Mouse (Mus musculus) layer of hippocampus, adult 8-10 months (tissue): ENCODE data around the gene Olfr988. TPM values are rescaled to one million over a fixed set of nuclear protein-coding genes. Genes with fewer than 3 reads are reported as not detected.
"Not testable (repeated sequence)": the region's sequence is repeated elsewhere in the genome, so short reads cannot be mapped to it uniquely, and the experiment has no call there.

Source experiments
- DNase-seq, 2 experiments: peaks; one replicate each; pipeline ENCODE4 v3.0.0; 2022; ENCODE audit warnings: low spot score in 2 of 2
- total RNA-seq, 4 experiments: library from RNA; stranded (reverse); gene quantifications; 2 replicates each; pipeline ENCODE4 v1.2.4; 2022

Olfr988 gene
- not detected for total RNA-seq

GRCm38 (mm10) chr2:85363127-85363526 lies at the start of gene Olfr988:
Gene Olfr988 (minus strand): TSS chr2:85363227.
- not testable (repeated sequence) for DNase-seq

GRCm38 (mm10) chr2:85409369-85409768 lies 46.3 kb upstream of the Olfr988 start, which contains the start of gene Olfr992:
Gene Olfr992 (minus strand): TSS chr2:85409469.
- no peak for DNase-seq

GRCm38 (mm10) chr2:85339972-85340371 lies 23.1 kb downstream of the Olfr988 start:
- DNase-seq = no peak

GRCm38 (mm10) chr2:85339215-85339614 lies 23.8 kb downstream of the Olfr988 start, which contains the start of gene Olfr987:
Gene Olfr987 (minus strand): TSS chr2:85339315.
- not testable (repeated sequence) for DNase-seq

GRCm38 (mm10) chr2:85319106-85319505 lies 43.9 kb downstream of the Olfr988 start:
- no peak for DNase-seq

Other genes starting within 250 kb of the Olfr988 start
- 1 to 10 TPM in 1 of 4 experiments, under 1 TPM in 3; 0.13 to 1.4 (median 0.59) TPM for gene Aplnr, start 227.0 kb downstream of the Olfr988 start, total RNA-seq
- gene Lrrc55, start 166.0 kb downstream of the Olfr988 start, total RNA-seq = 10 to 100 TPM; 15.3 to 19.1 (median 16.6) TPM
- not detected for gene Olfr987, start 23.9 kb downstream of the Olfr988 start, total RNA-seq
- gene Olfr992, start 46.2 kb upstream of the Olfr988 start, total RNA-seq = not detected
- not detected for gene Olfr993, start 51.6 kb upstream of the Olfr988 start, total RNA-seq
- gene Olfr994, start 73.2 kb upstream of the Olfr988 start, total RNA-seq = not detected
- gene Olfr995, start 80.4 kb upstream of the Olfr988 start, total RNA-seq = not detected
- gene 4833423E24Rik, start 155.8 kb upstream of the Olfr988 start, total RNA-seq = under 1 TPM; 0.18 to 0.73 (median 0.27) TPM
- not detected for gene Olfr996, start 216.0 kb upstream of the Olfr988 start, total RNA-seq
- gene Olfr998, start 225.7 kb upstream of the Olfr988 start, total RNA-seq = not detected
- not detected for gene Olfr1000, start 248.7 kb upstream of the Olfr988 start, total RNA-seq